Mouse (Mus musculus) megakaryocyte, embryonic 14.5 days (primary cell): ENCODE measurements around the gene 1700021F05Rik.

Experiments
- FLI1 ChIP-seq: IDR thresholded peaks from 2 replicates; pipeline ENCODE4 v1.6.1; 2012; ENCODE audit warnings: low read length, inconsistent platforms, mixed read lengths
- GATA1 ChIP-seq: IDR thresholded peaks from 3 replicates; pipeline ENCODE4 v1.6.1; 2012; ENCODE audit warnings: mixed read lengths, low read length, inconsistent platforms, borderline replicate concordance

- TF ChIP-seq GATA1 (no peak), FLI1 (no peak)
These were observed 57.3 kb downstream of the 1700021F05Rik start for GRCm38 (mm10) chr10:43483426-43483995.
